Mouse (Mus musculus) MEL (cell line): ENCODE data around the gene Tead1. TPM values are rescaled to one million over a fixed set of nuclear protein-coding genes. Genes with fewer than 3 reads are reported as not detected.

Experiments used
- DNase-seq: peaks from one replicate; pipeline ENCODE4 v3.0.0; 2011; ENCODE audit warnings: low read depth, low spot score
- H3K27ac ChIP-seq: 2 replicates; pipeline ENCODE4 v1.5.1; 2012; ENCODE audit warnings: low read depth, mild to moderate bottlenecking, control low read depth, low read length, moderate library complexity; ENCODE audit not compliant: control insufficient read depth
- H3K27me3 ChIP-seq, 2 experiments: fragments of 150-350 bp in 1 of 2; sonication (generic) in 1 of 2; 2 replicates each; pipeline ENCODE4 v1.6.1; 2012; ENCODE audit warnings: low read length in 2 of 2, mild to moderate bottlenecking in 2 of 2, improper control_type of control experiment in 1 of 2, moderate library complexity in 1 of 2; ENCODE audit not compliant: insufficient read depth in 2 of 2, control insufficient read depth in 1 of 2
- H3K36me3 ChIP-seq, 2 experiments: 2 replicates each; pipeline ENCODE4 v1.6.1; 2012 to 2014; ENCODE audit warnings: low read length in 2 of 2, improper control_type of control experiment in 1 of 2, inconsistent platforms in 1 of 2, mild to moderate bottlenecking in 1 of 2; ENCODE audit not compliant: insufficient read depth in 2 of 2, control insufficient read depth in 1 of 2
- H3K4me1 ChIP-seq, 2 experiments: fragments of 150-350 bp in 1 of 2; sonication (generic) in 1 of 2; 2 replicates each; pipeline ENCODE4 v1.6.1; 2012; ENCODE audit warnings: low read length in 2 of 2, improper control_type of control experiment in 1 of 2, mild to moderate bottlenecking in 1 of 2; ENCODE audit not compliant: insufficient read depth in 2 of 2, control insufficient read depth in 1 of 2
- H3K4me3 ChIP-seq, 2 experiments: fragments of 150-350 bp in 1 of 2; sonication (generic) in 1 of 2; 2 replicates each; pipeline ENCODE4 v1.5.1; 2012; ENCODE audit warnings: low read depth in 2 of 2, low read length in 2 of 2, mild to moderate bottlenecking in 2 of 2, moderate library complexity in 2 of 2, control low read depth in 1 of 2, improper control_type of control experiment in 1 of 2; ENCODE audit not compliant: control insufficient read depth in 1 of 2, insufficient read depth in 1 of 2
- H3K79me2 ChIP-seq: 2 replicates; pipeline ENCODE4 v1.6.1; 2012; ENCODE audit warnings: mild to moderate bottlenecking, low read length, moderate library complexity; ENCODE audit not compliant: control insufficient read depth, poor library complexity, insufficient read depth
- H3K9ac ChIP-seq: 2 replicates; pipeline ENCODE4 v1.6.1; 2012; ENCODE audit warnings: low read depth, mild to moderate bottlenecking, control low read depth, low read length, moderate library complexity; ENCODE audit not compliant: control insufficient read depth, poor library complexity, severe bottlenecking
- H3K9me3 ChIP-seq: fragments of 150-350 bp; sonication (generic); replicated peaks from 2 replicates; pipeline ENCODE4 v1.6.1; 2012; ENCODE audit warnings: mild to moderate bottlenecking, low read length, improper control_type of control experiment, moderate library complexity; ENCODE audit not compliant: insufficient read depth
- BHLHE40 ChIP-seq: IDR thresholded peaks from 2 replicates; pipeline ENCODE4 v1.6.1; 2012; ENCODE audit warnings: low read depth, mild to moderate bottlenecking, inconsistent platforms, low read length, improper control_type of control experiment, borderline replicate concordance
- CTCF ChIP-seq, 3 experiments: IDR thresholded peaks in 2 of 3; conservative IDR thresholded peaks in 1 of 3; 2 replicates each; pipeline ENCODE4 v1.5.1; 2011 to 2012; ENCODE audit warnings: low read length in 3 of 3, low read depth in 2 of 3, mild to moderate bottlenecking in 2 of 3, improper control_type of control experiment in 1 of 3, inconsistent platforms in 1 of 3, mixed read lengths in 1 of 3, moderate library complexity in 1 of 3; ENCODE audit not compliant: control insufficient read depth in 1 of 3, insufficient read depth in 1 of 3, poor library complexity in 1 of 3, severe bottlenecking in 1 of 3
- ELF1 ChIP-seq: IDR thresholded peaks from 2 replicates; pipeline ENCODE4 v1.6.1; 2014; ENCODE audit warnings: low read depth, mild to moderate bottlenecking, inconsistent platforms, low read length, improper control_type of control experiment, moderate library complexity
- EP300 ChIP-seq, 2 experiments: IDR thresholded peaks; 2 replicates each; pipeline ENCODE4 v1.6.1; 2011; ENCODE audit warnings: improper control_type of control experiment in 2 of 2, low read length in 2 of 2, low read depth in 1 of 2, mild to moderate bottlenecking in 1 of 2
- ETS1 ChIP-seq: IDR thresholded peaks from 2 replicates; pipeline ENCODE4 v1.6.1; 2012; ENCODE audit warnings: low read depth, mild to moderate bottlenecking, inconsistent platforms, low read length, improper control_type of control experiment, moderate library complexity
- GABPA ChIP-seq: IDR thresholded peaks from 2 replicates; pipeline ENCODE4 v1.6.1; 2012; ENCODE audit warnings: low read depth, mild to moderate bottlenecking, inconsistent platforms, low read length, improper control_type of control experiment, moderate library complexity
- MEF2A ChIP-seq: IDR thresholded peaks from 2 replicates; pipeline ENCODE4 v1.6.1; 2014; ENCODE audit warnings: low read depth, mild to moderate bottlenecking, inconsistent platforms, low read length, improper control_type of control experiment; ENCODE audit not compliant: poor library complexity, insufficient replicate concordance, severe bottlenecking; ENCODE audit errors: extremely low read depth
- MXI1 ChIP-seq: IDR thresholded peaks from 2 replicates; pipeline ENCODE4 v1.6.1; 2011; ENCODE audit warnings: mild to moderate bottlenecking, low read depth, low read length, improper control_type of control experiment
- POLR2A ChIP-seq, 2 experiments: IDR thresholded peaks; 2 replicates each; pipeline ENCODE4 v1.6.1; 2011 to 2012; ENCODE audit warnings: low read length in 2 of 2, mild to moderate bottlenecking in 2 of 2, control low read depth in 1 of 2, improper control_type of control experiment in 1 of 2, low read depth in 1 of 2, moderate library complexity in 1 of 2; ENCODE audit not compliant: control insufficient read depth in 1 of 2, insufficient read depth in 1 of 2, poor library complexity in 1 of 2
- POLR2AphosphoS5 ChIP-seq: IDR thresholded peaks from 2 replicates; pipeline ENCODE4 v1.6.1; 2012; ENCODE audit warnings: low read depth, borderline replicate concordance, mild to moderate bottlenecking, inconsistent platforms, low read length, moderate library complexity, mixed read lengths
- RAD21 ChIP-seq: IDR thresholded peaks from 2 replicates; pipeline ENCODE4 v1.6.1; 2011; ENCODE audit warnings: mild to moderate bottlenecking, low read depth, low read length, improper control_type of control experiment
- SMC3 ChIP-seq: IDR thresholded peaks from 2 replicates; pipeline ENCODE4 v1.6.1; 2011; ENCODE audit warnings: low read depth, low read length, improper control_type of control experiment
- TBP ChIP-seq: IDR thresholded peaks from 2 replicates; pipeline ENCODE4 v1.8.0; 2011; ENCODE audit warnings: low read depth, low read length, improper control_type of control experiment
- UBTF ChIP-seq: IDR thresholded peaks from 2 replicates; pipeline ENCODE4 v1.6.1; 2012; ENCODE audit warnings: low read depth, mild to moderate bottlenecking, inconsistent platforms, low read length, improper control_type of control experiment, moderate library complexity, borderline replicate concordance; ENCODE audit not compliant: insufficient read depth
- ZC3H11A ChIP-seq: IDR thresholded peaks from 2 replicates; pipeline ENCODE4 v1.6.1; 2012; ENCODE audit warnings: low read depth, mild to moderate bottlenecking, inconsistent platforms, low read length, improper control_type of control experiment
- ZKSCAN1 ChIP-seq: IDR thresholded peaks from 2 replicates; pipeline ENCODE4 v1.6.1; 2012; ENCODE audit warnings: low read depth, mild to moderate bottlenecking, inconsistent platforms, low read length, improper control_type of control experiment, moderate library complexity
- polyA plus RNA-seq, 2 experiments: library from polyadenylated mRNA; stranded (reverse) in 1 of 2; unstranded in 1 of 2; fragments of >175 nt in 1 of 2; fragments of >200 nt in 1 of 2; gene quantifications; 2 replicates each; pipeline versions ENCODE4 v1.2.1 to v1.2.4; 2012; ENCODE audit warnings: low replicate concordance in 2 of 2, low read depth in 1 of 2; ENCODE audit not compliant: insufficient read length in 2 of 2, insufficient read depth in 1 of 2, missing spikeins in 1 of 2
- total RNA-seq: library from RNA; depleted of rRNA; stranded (reverse); fragments of 300-350 nt; gene quantifications from 2 replicates; pipeline ENCODE4 v1.2.3, GENCODE M21; 2012; rRNA removed

Tead1 gene
- total RNA-seq (not detected in 2 replicates), polyA plus RNA-seq (not detected)

GRCm38 (mm10) chr7:112679171-112679512 is at the start of gene Tead1:
Gene Tead1 (plus strand): TSS chr7:112679318.
- Histone ChIP-seq H3K4me1 (no peaks in the 10 kb centered on the region), H3K27ac (no peak within 1 kb of the TSS), H3K79me2 (no peaks in the 10 kb centered on the region), H3K27me3 (no peaks in the 10 kb centered on the region), H3K4me3 (no peak within 1 kb of the TSS), H3K9me3 (no peaks in the 10 kb centered on the region), H3K36me3 (no peaks in the 10 kb centered on the region), H3K9ac (no peak within 1 kb of the TSS)
- DNase-seq: no peak
- TF ChIP-seq EP300 (IDR thresholded peaks at IDR 0.05; ENCODE audit: low read depth in 1 of 2, low read length in 2 of 2) (no peak), GABPA (no peak), ZC3H11A (no peak), MEF2A (no peak), ELF1 (no peak), RAD21 (no peak), ZKSCAN1 (no peak)

GRCm38 (mm10) chr7:112634505-112635213 is 44.5 kb upstream of the Tead1 start:
- Histone ChIP-seq H3K36me3 (no peaks in the 10 kb centered on the region), H3K9ac (no peak overlapping the region), H3K9me3 (no peaks in the 10 kb centered on the region), H3K4me3 (no peak overlapping the region), H3K79me2 (no peaks in the 10 kb centered on the region), H3K27me3 (no peaks in the 10 kb centered on the region), H3K4me1 (no peaks in the 10 kb centered on the region), H3K27ac (no peak overlapping the region)
- no peak for DNase-seq
- no peak for TF ChIP-seq CTCF (IDR thresholded peaks at IDR 0.05 in 2 of 3, conservative IDR thresholded peaks at IDR 0.05 in 1 of 3; ENCODE audit: control insufficient read depth in 1 of 3, insufficient read depth in 1 of 3, low read depth in 2 of 3, low read length in 3 of 3, poor library complexity in 1 of 3, severe bottlenecking in 1 of 3)
- TF ChIP-seq POLR2AphosphoS5: no peak
- no peak for TF ChIP-seq SMC3
- no peak for TF ChIP-seq MXI1
- no peak for TF ChIP-seq BHLHE40
- TF ChIP-seq UBTF: no peak
- TF ChIP-seq ZC3H11A: no peak
- no peak for TF ChIP-seq TBP
- TF ChIP-seq ETS1: no peak
- no peak for TF ChIP-seq POLR2A (IDR thresholded peaks at IDR 0.05; ENCODE audit: control insufficient read depth in 1 of 2, insufficient read depth in 1 of 2, low read depth in 1 of 2, low read length in 2 of 2, poor library complexity in 1 of 2)
